Mouse (Mus musculus): ENCODE data around the gene Ythdf2. TPM values are rescaled to one million over a fixed set of nuclear protein-coding genes. Genes with fewer than 3 reads are reported as not detected.
"Not testable (repeated sequence)": the region's sequence is repeated elsewhere in the genome, so short reads cannot be mapped to it uniquely, and the experiment has no call there.

Ythdf2 gene
- total RNA-seq, 2 experiments from 2014 or later, result 41.4 to 44.3 TPM

- DNase-seq (ENCODE audit: extremely low spot score in 1 of 2, low spot score in 2 of 2), result no peak
- H3K27ac ChIP-seq, result no peak overlapping the region
- no peak for TF ChIP-seq CTCF (IDR thresholded peaks at IDR 0.05)
- intact Hi-C loops (cut with DNase I), result no loop called here
- no peak overlapping the region for H3K4me3 ChIP-seq
Measured at GRCm38 (mm10) chr4:132240367-132240766, 28.3 kb upstream of the Ythdf2 start.

GRCm38 (mm10) chr4:132238356-132238755 is 26.3 kb upstream of the Ythdf2 start:
- TF ChIP-seq CTCF (IDR thresholded peaks at IDR 0.05), result no peak
- no peak overlapping the region for H3K27ac ChIP-seq
- DNase-seq (ENCODE audit: extremely low spot score in 1 of 2, low spot score in 2 of 2), result no peak
- intact Hi-C loops (cut with DNase I), result no loop called here
- no peak overlapping the region for H3K4me3 ChIP-seq

GRCm38 (mm10) chr4:132234710-132235109 is 22.6 kb upstream of the Ythdf2 start:
- DNase-seq (ENCODE audit: extremely low spot score in 1 of 2, low spot score in 2 of 2), result no peak
- Histone ChIP-seq H3K4me3 (no peak overlapping the region), H3K27ac (no peak overlapping the region)
- no peak for TF ChIP-seq CTCF (IDR thresholded peaks at IDR 0.05)
- intact Hi-C loops (cut with DNase I), result no loop called here

- H3K27ac ChIP-seq, result no peak overlapping the region
- intact Hi-C loops (cut with DNase I), result no loop called here
- H3K4me3 ChIP-seq, result no peak overlapping the region
- no peak for DNase-seq (ENCODE audit: extremely low spot score in 1 of 2, low spot score in 2 of 2)
- no peak for TF ChIP-seq CTCF (IDR thresholded peaks at IDR 0.05)
Measured at GRCm38 (mm10) chr4:132230422-132230821, 18.3 kb upstream of the Ythdf2 start.

- DNase-seq (ENCODE audit: extremely low spot score in 1 of 2, low spot score in 2 of 2); H3K4me3 ChIP-seq; intact Hi-C loops (cut with DNase I); H3K27ac ChIP-seq: not testable (repeated sequence)
Measured at GRCm38 (mm10) chr4:132222001-132222400, 9.9 kb upstream of the Ythdf2 start.

GRCm38 (mm10) chr4:132218439-132218838 is 6.3 kb upstream of the Ythdf2 start:
- intact Hi-C loops (cut with DNase I); H3K27ac ChIP-seq; H3K4me3 ChIP-seq; DNase-seq (ENCODE audit: extremely low spot score in 1 of 2, low spot score in 2 of 2): not testable (repeated sequence)

- DNase-seq (ENCODE audit: extremely low spot score in 1 of 2, low spot score in 2 of 2), result no peak
- no peak overlapping the region for H3K4me3 ChIP-seq
- TF ChIP-seq CTCF (IDR thresholded peaks at IDR 0.05), result no peak
- intact Hi-C loops (cut with DNase I), result no loop called here
- no peak overlapping the region for H3K27ac ChIP-seq
Measured at GRCm38 (mm10) chr4:132217781-132218180, 5.7 kb upstream of the Ythdf2 start.

GRCm38 (mm10) chr4:132216602-132217001 is 4.5 kb upstream of the Ythdf2 start:
- intact Hi-C loops (cut with DNase I), result no loop called here
- no peak for DNase-seq (ENCODE audit: extremely low spot score in 1 of 2, low spot score in 2 of 2)
- TF ChIP-seq CTCF (IDR thresholded peaks at IDR 0.05), result no peak
- no peak overlapping the region for H3K4me3 ChIP-seq
- no peak overlapping the region for H3K27ac ChIP-seq

GRCm38 (mm10) chr4:132214847-132215246 is 2.7 kb upstream of the Ythdf2 start:
- intact Hi-C loops (cut with DNase I), result loop anchor here (5.0 kb wide), 1 partner anchor 297 kb away; the partner anchor contains the start of gene Sesn2
- no peak for TF ChIP-seq CTCF (IDR thresholded peaks at IDR 0.05)
- DNase-seq (ENCODE audit: extremely low spot score in 1 of 2, low spot score in 2 of 2), result no peak
- no peak overlapping the region for H3K27ac ChIP-seq
- no peak overlapping the region for H3K4me3 ChIP-seq

- H3K4me3 ChIP-seq, result peak overlapping the region; percentile 87
- intact Hi-C loops (cut with DNase I), result loop anchor here (2.0 to 5.0 kb wide), 2 partner anchors 63 to 301 kb away; partner anchors contain the start of genes Sesn2 and Taf12
- H3K27ac ChIP-seq, result peak overlapping the region; percentile 82
- no peak for TF ChIP-seq CTCF (IDR thresholded peaks at IDR 0.05)
- peak; percentile 14 to 17 for DNase-seq (ENCODE audit: extremely low spot score in 1 of 2, low spot score in 2 of 2)
Measured at GRCm38 (mm10) chr4:132211091-132211942, 786 bp downstream of the Ythdf2 start.

- peak overlapping the region; percentile 87 for H3K4me3 ChIP-seq
- no peak for TF ChIP-seq CTCF (IDR thresholded peaks at IDR 0.05)
- intact Hi-C loops (cut with DNase I), result loop anchor here (2.0 to 5.0 kb wide), 2 partner anchors 64 to 302 kb away; partner anchors contain the start of genes Sesn2 and Taf12
- no peak overlapping the region for H3K27ac ChIP-seq
- no peak for DNase-seq (ENCODE audit: extremely low spot score in 1 of 2, low spot score in 2 of 2)
Measured at GRCm38 (mm10) chr4:132210325-132210724, 1.8 kb downstream of the Ythdf2 start.

GRCm38 (mm10) chr4:132209299-132209698 is 2.8 kb downstream of the Ythdf2 start:
- Histone ChIP-seq H3K4me3 (no peak overlapping the region), H3K27ac (no peak overlapping the region)
- no peak for DNase-seq (ENCODE audit: extremely low spot score in 1 of 2, low spot score in 2 of 2)
- no peak for TF ChIP-seq CTCF (IDR thresholded peaks at IDR 0.05)
- intact Hi-C loops (cut with DNase I), result no loop called here

GRCm38 (mm10) chr4:132207280-132207679 is 4.8 kb downstream of the Ythdf2 start:
- intact Hi-C loops (cut with DNase I), result no loop called here

More at GRCm38 (mm10) chr4:132207280-132207679, 4.8 kb downstream of the Ythdf2 start:
- TF ChIP-seq CTCF (IDR thresholded peaks at IDR 0.05), result no peak
- Histone ChIP-seq H3K27ac (no peak overlapping the region), H3K4me3 (no peak overlapping the region)
- no peak for DNase-seq (ENCODE audit: extremely low spot score in 1 of 2, low spot score in 2 of 2)
